Mouse (Mus musculus): ENCODE data around the gene Ccdc96.

DNA sequence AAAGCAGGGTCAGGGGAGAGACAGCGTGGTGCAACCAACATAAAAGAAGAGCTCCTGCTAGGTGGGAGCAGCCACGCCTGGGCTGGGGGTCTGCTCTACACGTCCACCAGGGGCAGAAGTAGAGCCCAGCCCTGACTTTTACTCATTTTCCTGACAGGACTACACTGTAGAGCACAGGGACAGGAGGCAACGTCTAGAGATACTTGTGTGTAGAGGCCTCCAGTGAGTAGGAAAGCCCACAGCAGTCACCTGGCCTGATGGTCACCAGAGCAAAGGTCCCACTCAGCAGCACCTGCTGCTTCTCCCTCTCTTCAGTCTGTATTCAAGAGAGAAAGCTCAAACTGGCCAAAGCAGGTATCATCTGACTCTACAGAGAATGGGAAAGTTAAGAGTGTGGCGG, 21.3 kb downstream of the Ccdc96 start:
- no peak for TF ChIP-seq CTCF (IDR thresholded peaks at IDR 0.05; ENCODE audit: borderline replicate concordance, insufficient read depth, low read length)
- no peak for TF ChIP-seq POLR2A (IDR thresholded peaks at IDR 0.05; ENCODE audit: low read depth, low read length)

All from embryonic fibroblast, embryonic 13.5 days (primary cell).